Mouse (Mus musculus): ENCODE measurements around the gene Ccr10. TPM values are rescaled to one million over a fixed set of nuclear protein-coding genes. Genes with fewer than 3 reads are reported as not detected.

Gene Ccr10
- polyA plus RNA-seq, 1 experiment from 2014 or later = 0.43 TPM

GRCm38 (mm10) chr11:101149178-101150105 is 25.8 kb downstream of the Ccr10 start:
- Histone ChIP-seq H3K4me2 (ENCODE audit: low read depth, low read length) (peak overlapping the region; percentile 27; the same call in 1 of the 2 replicates), H3K4me1 (ENCODE audit: control insufficient read depth, insufficient read depth, low read length) (peaks cover 17% of the 10 kb centered on the region), H3K4me3 (replicated peaks; ENCODE audit: low read length) (no peak overlapping the region), H3K36me3 (ENCODE audit: control insufficient read depth, insufficient read depth, low read length) (no peaks in the 10 kb centered on the region), H3K9ac (ENCODE audit: low read length) (peak overlapping the region; percentile 31; the same call in 1 of the 2 replicates), H3K9me3 (replicated peaks; ENCODE audit: control insufficient read depth, low read length) (no peaks in the 10 kb centered on the region), H3K27me3 (ENCODE audit: control insufficient read depth, insufficient read depth, low read length) (no peaks in the 10 kb centered on the region), H3K27ac (ENCODE audit: low read length) (peak overlapping the region; percentile 90)
- 25% methylated on average over 9 of the region's 9 CpGs for WGBS
- peak; percentile 75 for ATAC-seq (ENCODE audit: insufficient read depth, low FRiP score)

DNA sequence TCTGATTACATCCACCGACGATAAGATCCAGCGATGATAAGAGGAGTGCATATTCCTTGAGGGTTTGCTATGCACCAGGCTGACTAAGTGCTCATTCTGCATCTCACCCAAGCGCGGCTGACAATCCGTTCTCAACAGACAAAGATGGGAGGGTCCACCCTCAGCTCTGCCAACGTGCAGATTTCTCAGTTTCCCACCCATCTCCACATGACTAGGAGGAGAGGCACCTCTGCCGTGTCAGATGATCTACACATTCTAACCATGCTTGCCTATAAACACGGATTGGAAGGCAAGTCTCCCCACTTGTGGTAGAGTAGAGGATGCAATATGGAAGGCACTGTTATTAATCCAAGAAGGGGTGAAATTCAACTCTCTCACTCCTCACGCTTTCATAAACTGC is 26.5 kb downstream of the Ccr10 start:
- Histone ChIP-seq H3K27ac (ENCODE audit: low read length) (peak overlapping the region; percentile 90), H3K9me3 (replicated peaks; ENCODE audit: control insufficient read depth, low read length) (no peaks in the 10 kb centered on the region), H3K4me3 (replicated peaks; ENCODE audit: low read length) (no peak overlapping the region), H3K4me1 (ENCODE audit: control insufficient read depth, insufficient read depth, low read length) (peaks cover 17% of the 10 kb centered on the region), H3K4me2 (ENCODE audit: low read depth, low read length) (peak overlapping the region; percentile 27; the same call in 1 of the 2 replicates), H3K9ac (ENCODE audit: low read length) (peak overlapping the region; percentile 31), H3K27me3 (ENCODE audit: control insufficient read depth, insufficient read depth, low read length) (no peaks in the 10 kb centered on the region), H3K36me3 (ENCODE audit: control insufficient read depth, insufficient read depth, low read length) (no peaks in the 10 kb centered on the region)
- peak; percentile 9; the same call in 1 of the 2 replicates for ATAC-seq (ENCODE audit: insufficient read depth, low FRiP score)
- WGBS = 50% methylated on average over 10 of the region's 10 CpGs

DNA sequence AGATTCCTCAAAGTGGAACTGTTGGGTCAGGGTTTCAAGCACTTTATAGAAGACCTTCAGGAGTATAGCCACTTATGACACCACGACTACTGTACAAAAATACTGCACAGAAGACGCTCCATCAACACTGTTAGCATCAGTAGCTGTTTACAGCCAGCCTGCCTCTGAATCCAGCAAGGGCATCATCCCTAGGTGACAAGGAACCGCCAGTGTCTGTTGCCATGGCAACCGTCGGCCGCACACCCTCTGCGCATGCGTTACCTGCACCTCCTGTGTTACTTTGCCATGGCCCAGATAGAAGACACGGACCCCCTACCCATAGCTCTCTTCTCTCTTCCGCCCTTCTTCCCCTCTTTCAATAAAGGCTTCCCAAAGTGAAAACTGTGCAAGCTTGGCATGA is 28.9 kb downstream of the Ccr10 start:
- ATAC-seq (ENCODE audit: insufficient read depth, low FRiP score) = no peak
- Histone ChIP-seq H3K9me3 (replicated peaks; ENCODE audit: control insufficient read depth, low read length) (no peaks in the 10 kb centered on the region), H3K4me3 (replicated peaks; ENCODE audit: low read length) (no peak overlapping the region), H3K27me3 (ENCODE audit: control insufficient read depth, insufficient read depth, low read length) (no peaks in the 10 kb centered on the region), H3K27ac (ENCODE audit: low read length) (no peak overlapping the region), H3K36me3 (ENCODE audit: control insufficient read depth, insufficient read depth, low read length) (no peaks in the 10 kb centered on the region), H3K4me2 (ENCODE audit: low read depth, low read length) (no peak overlapping the region), H3K4me1 (ENCODE audit: control insufficient read depth, insufficient read depth, low read length) (peaks cover 20% of the 10 kb centered on the region), H3K9ac (ENCODE audit: low read length) (no peak overlapping the region)
- WGBS = 35% methylated on average over 10 of the region's 10 CpGs

- Histone ChIP-seq H3K9ac (ENCODE audit: low read length) (peak overlapping the region; percentile 35; the same call in 1 of the 2 replicates), H3K27me3 (ENCODE audit: control insufficient read depth, insufficient read depth, low read length) (no peaks in the 10 kb centered on the region), H3K36me3 (ENCODE audit: control insufficient read depth, insufficient read depth, low read length) (no peaks in the 10 kb centered on the region), H3K4me3 (replicated peaks; ENCODE audit: low read length) (peak overlapping the region; percentile 29), H3K9me3 (replicated peaks; ENCODE audit: control insufficient read depth, low read length) (no peaks in the 10 kb centered on the region), H3K27ac (ENCODE audit: low read length) (no peak overlapping the region), H3K4me2 (ENCODE audit: low read depth, low read length) (peak overlapping the region; percentile 52), H3K4me1 (ENCODE audit: control insufficient read depth, insufficient read depth, low read length) (peaks cover 17% of the 10 kb centered on the region)
- ATAC-seq (ENCODE audit: insufficient read depth, low FRiP score) = no peak
- 22% methylated on average over 18 of the region's 19 CpGs for WGBS
These were observed 31.7 kb downstream of the Ccr10 start for GRCm38 (mm10) chr11:101143338-101144225.

DNA sequence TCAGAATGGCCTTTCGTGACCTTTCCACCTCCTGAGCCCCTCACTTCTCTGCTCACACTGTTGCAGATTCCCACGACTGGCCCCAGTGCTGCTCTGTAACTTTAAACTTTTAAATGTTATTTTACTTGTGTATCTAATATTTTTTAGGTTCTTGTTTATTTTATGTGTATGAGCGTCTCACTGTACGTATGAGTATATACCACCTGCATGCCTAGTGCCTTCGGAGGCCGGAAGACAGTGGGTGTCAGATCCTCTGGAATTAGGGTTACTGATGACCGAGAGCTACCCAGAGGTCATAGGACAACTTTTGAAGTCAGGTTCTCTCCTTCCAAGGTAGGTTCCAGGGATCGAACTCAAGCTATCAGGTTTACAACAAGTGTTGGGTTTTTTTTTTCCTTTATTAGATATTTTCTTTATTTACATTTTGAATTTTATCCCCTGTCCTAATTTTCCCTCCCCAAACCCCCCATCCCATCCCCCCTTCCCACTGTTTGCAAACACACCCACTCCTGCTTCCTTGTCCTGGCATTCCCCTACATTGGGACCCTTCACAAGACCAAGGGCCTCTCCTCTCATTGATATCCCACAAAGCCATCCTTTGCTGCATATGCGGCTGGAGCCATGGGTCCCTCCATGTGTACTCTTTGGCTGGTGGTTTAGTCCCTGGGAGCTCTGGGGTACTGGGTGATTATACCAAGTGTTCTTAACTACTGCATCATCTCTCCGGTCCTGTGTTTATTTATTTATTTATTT is 32.9 kb downstream of the Ccr10 start:
- 83% methylated on average over 10 of the region's 10 CpGs for WGBS
- H3K4me3 ChIP-seq (replicated peaks; ENCODE audit: low read length) = no peak overlapping the region
- no peaks in the 10 kb centered on the region for H3K36me3 ChIP-seq (ENCODE audit: control insufficient read depth, insufficient read depth, low read length)
- no peaks in the 10 kb centered on the region for H3K9me3 ChIP-seq (replicated peaks; ENCODE audit: control insufficient read depth, low read length)
- no peaks in the 10 kb centered on the region for H3K27me3 ChIP-seq (ENCODE audit: control insufficient read depth, insufficient read depth, low read length)
- ATAC-seq (ENCODE audit: insufficient read depth, low FRiP score) = no peak
- H3K9ac ChIP-seq (ENCODE audit: low read length) = no peak overlapping the region
- H3K4me2 ChIP-seq (ENCODE audit: low read depth, low read length) = no peak overlapping the region
- H3K27ac ChIP-seq (ENCODE audit: low read length) = peak overlapping the region; percentile 71; the same call in 1 of the 2 replicates
- H3K4me1 ChIP-seq (ENCODE audit: control insufficient read depth, insufficient read depth, low read length) = peaks cover 12% of the 10 kb centered on the region

- no peak overlapping the region for H3K9ac ChIP-seq (ENCODE audit: low read length)
- no peak for ATAC-seq (ENCODE audit: insufficient read depth, low FRiP score)
- 83% methylated on average over 8 of the region's 8 CpGs for WGBS
- H3K36me3 ChIP-seq (ENCODE audit: control insufficient read depth, insufficient read depth, low read length) = no peaks in the 10 kb centered on the region
- H3K4me3 ChIP-seq (replicated peaks; ENCODE audit: low read length) = no peak overlapping the region
- no peak overlapping the region for H3K4me2 ChIP-seq (ENCODE audit: low read depth, low read length)
- H3K9me3 ChIP-seq (replicated peaks; ENCODE audit: control insufficient read depth, low read length) = no peaks in the 10 kb centered on the region
- H3K27me3 ChIP-seq (ENCODE audit: control insufficient read depth, insufficient read depth, low read length) = no peaks in the 10 kb centered on the region
- peaks cover 12% of the 10 kb centered on the region for H3K4me1 ChIP-seq (ENCODE audit: control insufficient read depth, insufficient read depth, low read length)
- no peak overlapping the region for H3K27ac ChIP-seq (ENCODE audit: low read length)
These were observed 34.2 kb downstream of the Ccr10 start for GRCm38 (mm10) chr11:101141088-101141487.

DNA sequence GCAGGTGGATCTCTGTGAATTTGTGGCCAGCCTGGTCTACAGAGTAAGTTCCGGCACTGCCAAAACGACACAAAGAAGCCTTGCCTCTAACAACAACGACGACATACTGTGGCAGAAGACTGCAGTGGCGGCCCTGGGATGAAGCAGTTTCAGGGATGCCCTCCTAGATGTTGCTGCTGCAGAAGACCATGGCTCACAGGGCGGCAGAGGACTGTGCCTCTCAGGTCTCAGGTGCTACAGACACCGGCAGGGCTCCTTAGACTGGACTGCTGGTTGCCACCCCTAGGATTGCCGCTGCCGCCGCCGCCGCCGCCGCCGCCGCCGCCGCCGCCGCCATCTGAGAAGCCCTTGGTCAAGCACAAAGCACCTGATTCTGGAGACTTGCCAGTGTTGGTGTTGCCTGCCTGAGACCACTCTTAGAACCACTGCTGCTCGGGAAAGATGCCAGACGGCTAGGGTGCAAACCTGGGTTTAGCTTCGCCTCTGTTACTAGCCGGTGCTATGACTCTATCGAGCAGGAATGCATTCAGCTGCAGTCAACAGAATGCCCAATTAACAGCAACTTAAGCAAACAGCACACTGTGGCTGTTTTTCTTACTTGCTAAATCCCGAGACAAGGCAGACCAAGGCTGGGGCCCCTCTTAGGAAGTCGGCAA is 35.0 kb downstream of the Ccr10 start:
- no peak for ATAC-seq (ENCODE audit: insufficient read depth, low FRiP score)
- Histone ChIP-seq H3K9me3 (replicated peaks; ENCODE audit: control insufficient read depth, low read length) (no peaks in the 10 kb centered on the region), H3K4me1 (ENCODE audit: control insufficient read depth, insufficient read depth, low read length) (peaks cover 12% of the 10 kb centered on the region), H3K27ac (ENCODE audit: low read length) (peak overlapping the region; percentile 47), H3K27me3 (ENCODE audit: control insufficient read depth, insufficient read depth, low read length) (no peaks in the 10 kb centered on the region), H3K36me3 (ENCODE audit: control insufficient read depth, insufficient read depth, low read length) (no peaks in the 10 kb centered on the region), H3K4me2 (ENCODE audit: low read depth, low read length) (peak overlapping the region; percentile 56), H3K9ac (ENCODE audit: low read length) (peak overlapping the region; percentile 44), H3K4me3 (replicated peaks; ENCODE audit: low read length) (peak overlapping the region; percentile 33)
- WGBS = 33% methylated on average over 27 of the region's 27 CpGs

GRCm38 (mm10) chr11:101138536-101139181 is 36.6 kb downstream of the Ccr10 start:
- Histone ChIP-seq H3K4me1 (ENCODE audit: control insufficient read depth, insufficient read depth, low read length) (peaks cover 11% of the 10 kb centered on the region), H3K9ac (ENCODE audit: low read length) (peak overlapping the region; percentile 13; the same call in 1 of the 2 replicates), H3K4me2 (ENCODE audit: low read depth, low read length) (peak overlapping the region; percentile 38), H3K4me3 (replicated peaks; ENCODE audit: low read length) (peak overlapping the region; percentile 12), H3K27me3 (ENCODE audit: control insufficient read depth, insufficient read depth, low read length) (no peaks in the 10 kb centered on the region), H3K27ac (ENCODE audit: low read length) (peak overlapping the region; percentile 85), H3K36me3 (ENCODE audit: control insufficient read depth, insufficient read depth, low read length) (no peaks in the 10 kb centered on the region), H3K9me3 (replicated peaks; ENCODE audit: control insufficient read depth, low read length) (no peaks in the 10 kb centered on the region)
- ATAC-seq (ENCODE audit: insufficient read depth, low FRiP score) = peak; percentile 59; the same call in 1 of the 2 replicates
- 12% methylated on average over 15 of the region's 15 CpGs for WGBS

Data from stomach, embryonic 16.5 days (tissue).